8 mouse cellular contexts compared by ENCODE assay signal in the genomic region with DNA sequence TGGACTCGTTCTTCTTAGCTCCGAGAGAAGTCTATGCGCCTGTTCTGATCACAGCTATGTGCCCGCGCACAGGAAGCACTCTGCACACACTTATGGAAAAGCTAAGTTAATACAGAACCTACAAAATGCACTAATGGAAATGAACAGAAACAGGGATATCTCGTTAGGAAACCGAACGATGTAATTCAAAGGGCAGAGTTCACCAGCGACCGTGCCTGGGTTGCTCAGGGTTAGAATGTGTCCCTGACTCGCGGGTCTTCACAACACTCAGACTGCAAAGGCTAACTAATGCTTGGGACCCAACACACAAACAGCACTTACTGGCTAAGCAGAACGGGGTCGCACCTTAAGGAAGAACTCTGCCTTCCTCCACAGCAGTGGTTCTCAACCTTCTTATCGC. TPM values are rescaled to one million over a fixed set of nuclear protein-coding genes. Genes with fewer than 3 reads are reported as not detected.
A peak's percentile ranks its signal among the peaks of the same experiment; 100 is the strongest.
DNase-seq lines count a peak whose midpoint lies in the region; ATAC-seq and TF ChIP-seq lines count a peak whose summit lies in the region.

No protein-coding gene starts in this region.

- no peaks in the 10 kb centered on the region for H3K9me3 ChIP-seq in lung, embryonic 15.5 days
- H3K9me3 ChIP-seq in hindbrain, embryonic 12.5 days (replicated peaks): no peaks in the 10 kb centered on the region
- no peaks in the 10 kb centered on the region for H3K9me3 ChIP-seq in limb, embryonic 15.5 days
- H3K9me3 ChIP-seq in neural tube, embryonic 14.5 days (ENCODE audit: control insufficient read depth, low read length): no peaks in the 10 kb centered on the region

- peak overlapping the region; percentile 93 for H3K4me2 ChIP-seq in lung, embryonic 15.5 days
- H3K4me2 ChIP-seq in hindbrain, embryonic 12.5 days (replicated peaks): peak overlapping the region; percentile 95
- H3K4me2 ChIP-seq in limb, embryonic 15.5 days: peak overlapping the region; percentile 93
- H3K4me2 ChIP-seq in neural tube, embryonic 14.5 days (ENCODE audit: low read depth, low read length): peak overlapping the region; percentile 96

- 0 out of 2 replicates have a peak, but pooled peaks cover 5% of the 10 kb centered on the region for H3K27me3 ChIP-seq in lung, embryonic 15.5 days
- H3K27me3 ChIP-seq in hindbrain, embryonic 12.5 days: peaks cover 21% of the 10 kb centered on the region
- H3K27me3 ChIP-seq in limb, embryonic 15.5 days: peaks cover 17% of the 10 kb centered on the region
- H3K27me3 ChIP-seq in neural tube, embryonic 14.5 days (ENCODE audit: control insufficient read depth, insufficient read depth, low read length): peaks cover 8% of the 10 kb centered on the region; the same call in 1 of the 2 replicates

- no peak for TF ChIP-seq CTCF in cortical plate, adult 2 months (IDR thresholded peaks at IDR 0.05; ENCODE audit: extremely low read depth, insufficient read depth, low read length)

- 0 out of 2 replicates have a peak overlapping the region, but pooled peaks have one; percentile 48 for H3K9ac ChIP-seq in lung, embryonic 15.5 days
- no peak overlapping the region for H3K9ac ChIP-seq in hindbrain, embryonic 12.5 days
- H3K9ac ChIP-seq in limb, embryonic 15.5 days: no peak overlapping the region
- peak overlapping the region; percentile 64; the same call in 1 of the 2 replicates for H3K9ac ChIP-seq in neural tube, embryonic 14.5 days (replicated peaks; ENCODE audit: low read depth, low read length)

- H3K27ac ChIP-seq in lung, embryonic 15.5 days: no peak overlapping the region
- no peak overlapping the region for H3K27ac ChIP-seq in cortical plate, adult 2 months (ENCODE audit: insufficient read depth, low read length)
- no peak overlapping the region for H3K27ac ChIP-seq in hindbrain, embryonic 12.5 days
- H3K27ac ChIP-seq in limb, embryonic 15.5 days: no peak overlapping the region
- H3K27ac ChIP-seq in neural tube, embryonic 14.5 days (ENCODE audit: low read depth, low read length): no peak overlapping the region

- WGBS in lung, embryonic 15.5 days: 3% methylated on average over 15 of the region's 15 CpGs
- 12% methylated on average over 15 of the region's 15 CpGs for WGBS in hindbrain, embryonic 12.5 days
- WGBS in limb, embryonic 15.5 days: 5% methylated on average over 15 of the region's 15 CpGs
- 9% methylated on average over 15 of the region's 15 CpGs for WGBS in neural tube, embryonic 14.5 days

- H3K4me1 ChIP-seq in lung, embryonic 15.5 days: peaks cover 15% of the 10 kb centered on the region
- no peaks in the 10 kb centered on the region for H3K4me1 ChIP-seq in cortical plate, adult 2 months (ENCODE audit: control insufficient read depth, insufficient read depth, low read length)
- H3K4me1 ChIP-seq in hindbrain, embryonic 12.5 days: peaks cover 17% of the 10 kb centered on the region
- peaks cover 15% of the 10 kb centered on the region for H3K4me1 ChIP-seq in limb, embryonic 15.5 days
- H3K4me1 ChIP-seq in neural tube, embryonic 14.5 days (ENCODE audit: control insufficient read depth, insufficient read depth, low read length): no peaks in the 10 kb centered on the region

- H3K4me3 ChIP-seq in lung, embryonic 15.5 days: peak overlapping the region; percentile 76
- peak overlapping the region; percentile 52; the same call in 1 of the 2 replicates for H3K4me3 ChIP-seq in cortical plate, adult 2 months (ENCODE audit: insufficient read depth, low read length)
- peak overlapping the region; percentile 76 for H3K4me3 ChIP-seq in hindbrain, embryonic 12.5 days
- peak overlapping the region; percentile 88 for H3K4me3 ChIP-seq in limb, embryonic 15.5 days
- peak overlapping the region; percentile 58 for H3K4me3 ChIP-seq in neural tube, embryonic 14.5 days (ENCODE audit: low read depth, low read length)

- no peak for ATAC-seq in lung, embryonic 15.5 days (ENCODE audit: borderline replicate concordance, extremely low read depth, low FRiP score, low TSS enrichment)
- no peak for ATAC-seq in hindbrain, embryonic 12.5 days (ENCODE audit: low FRiP score)
- ATAC-seq in limb, embryonic 15.5 days (ENCODE audit: insufficient number of reproducible peaks, low FRiP score, low TSS enrichment, low read depth): no peak
- ATAC-seq in neural tube, embryonic 14.5 days (ENCODE audit: low read depth): no peak

- no peak for DNase-seq in lung, postnatal 14 days
- DNase-seq in right cerebral cortex, postnatal 4 days: no peak
- DNase-seq in frontal cortex, postnatal 14 days (ENCODE audit: low spot score in 2 of 2): no peak

- no peak for TF ChIP-seq POLR2A in cortical plate, adult 2 months (IDR thresholded peaks at IDR 0.05; ENCODE audit: extremely low read depth, insufficient read depth, low read length)

- H3K36me3 ChIP-seq in lung, embryonic 15.5 days: peaks cover 5% of the 10 kb centered on the region
- H3K36me3 ChIP-seq in hindbrain, embryonic 12.5 days: peaks cover 6% of the 10 kb centered on the region; the same call in 1 of the 2 replicates
- H3K36me3 ChIP-seq in limb, embryonic 15.5 days: peaks cover 11% of the 10 kb centered on the region
- H3K36me3 ChIP-seq in neural tube, embryonic 14.5 days (ENCODE audit: control insufficient read depth, insufficient read depth, low read length): no peaks in the 10 kb centered on the region

RNA-seq across cellular contexts. Expression of a gene that starts 0.8 kb away (rescaled TPM):
- 11.3 and 12.8 TPM in 2 replicates for polyA plus RNA-seq in lung, embryonic 15.5 days (2015; fragmentation: Nextera tagmentation; extraction: Ambion mirVana)
- 11.2 and 11.4 TPM in 2 replicates for polyA plus RNA-seq in cortical plate, adult 2 months (2012; rRNA removed)
- polyA plus RNA-seq in hindbrain, embryonic 12.5 days (2016; fragmentation: Nextera tagmentation; extraction: Ambion mirVana): 7.4 and 9.5 TPM in 2 replicates
- polyA plus RNA-seq in limb, embryonic 15.5 days (2015; fragmentation: Nextera tagmentation; extraction: Ambion mirVana): 5.2 and 6.4 TPM in 2 replicates
- polyA plus RNA-seq in neural tube, embryonic 14.5 days (2014; fragmentation: Nextera tagmentation; extraction: Ambion mirVana): 10.0 and 11.9 TPM in 2 replicates

RNA-seq across cellular contexts. Expression of a gene that starts 0.9 kb away (rescaled TPM):
- 35.2 and 36.0 TPM in 2 replicates for polyA plus RNA-seq in lung, embryonic 15.5 days (2015; fragmentation: Nextera tagmentation; extraction: Ambion mirVana)
- 1.6 TPM in 2 replicates for polyA plus RNA-seq in cortical plate, adult 2 months (2012; rRNA removed)
- 18.7 and 21.8 TPM in 2 replicates for polyA plus RNA-seq in hindbrain, embryonic 12.5 days (2016; fragmentation: Nextera tagmentation; extraction: Ambion mirVana)
- 20.5 and 21.7 TPM in 2 replicates for polyA plus RNA-seq in limb, embryonic 15.5 days (2015; fragmentation: Nextera tagmentation; extraction: Ambion mirVana)
- polyA plus RNA-seq in neural tube, embryonic 14.5 days (2014; fragmentation: Nextera tagmentation; extraction: Ambion mirVana): 5.9 and 8.2 TPM in 2 replicates

RNA-seq across cellular contexts. Expression of a gene that starts 15.4 kb away (rescaled TPM):
- polyA plus RNA-seq in lung, embryonic 15.5 days (2015; fragmentation: Nextera tagmentation; extraction: Ambion mirVana): 57.5 and 57.9 TPM in 2 replicates
- 45.6 and 47.0 TPM in 2 replicates for polyA plus RNA-seq in cortical plate, adult 2 months (2012; rRNA removed)
- polyA plus RNA-seq in hindbrain, embryonic 12.5 days (2016; fragmentation: Nextera tagmentation; extraction: Ambion mirVana): 77.5 and 81.0 TPM in 2 replicates
- polyA plus RNA-seq in limb, embryonic 15.5 days (2015; fragmentation: Nextera tagmentation; extraction: Ambion mirVana): 61.0 and 61.4 TPM in 2 replicates
- 111 and 113 TPM in 2 replicates for polyA plus RNA-seq in neural tube, embryonic 14.5 days (2014; fragmentation: Nextera tagmentation; extraction: Ambion mirVana)

RNA-seq across cellular contexts. Expression of a gene that starts 54.4 kb away (rescaled TPM):
- polyA plus RNA-seq in lung, embryonic 15.5 days (2015; fragmentation: Nextera tagmentation; extraction: Ambion mirVana): 26.6 and 29.2 TPM in 2 replicates
- 16.8 and 17.5 TPM in 2 replicates for polyA plus RNA-seq in cortical plate, adult 2 months (2012; rRNA removed)
- polyA plus RNA-seq in hindbrain, embryonic 12.5 days (2016; fragmentation: Nextera tagmentation; extraction: Ambion mirVana): 36.7 and 38.6 TPM in 2 replicates
- 23.2 and 29.7 TPM in 2 replicates for polyA plus RNA-seq in limb, embryonic 15.5 days (2015; fragmentation: Nextera tagmentation; extraction: Ambion mirVana)
- 30.4 and 33.8 TPM in 2 replicates for polyA plus RNA-seq in neural tube, embryonic 14.5 days (2014; fragmentation: Nextera tagmentation; extraction: Ambion mirVana)

RNA-seq across cellular contexts. Expression of a gene that starts 57.9 kb away (rescaled TPM):
- 13.9 and 15.1 TPM in 2 replicates for polyA plus RNA-seq in lung, embryonic 15.5 days (2015; fragmentation: Nextera tagmentation; extraction: Ambion mirVana)
- 0.21 TPM in 2 replicates for polyA plus RNA-seq in cortical plate, adult 2 months (2012; rRNA removed)
- polyA plus RNA-seq in hindbrain, embryonic 12.5 days (2016; fragmentation: Nextera tagmentation; extraction: Ambion mirVana): 2.1 and 3.2 TPM in 2 replicates
- 1.2 and 1.4 TPM in 2 replicates for polyA plus RNA-seq in limb, embryonic 15.5 days (2015; fragmentation: Nextera tagmentation; extraction: Ambion mirVana)
- 9.0 and 10.0 TPM in 2 replicates for polyA plus RNA-seq in neural tube, embryonic 14.5 days (2014; fragmentation: Nextera tagmentation; extraction: Ambion mirVana)

Comparison
In these comparisons a context has a peak if more than half of its experiments do, and no peak if none do; other contexts are left out.
1. H3K9ac ChIP-seq: peak in lung, embryonic 15.5 days (single experiment) and neural tube, embryonic 14.5 days (single experiment); none in hindbrain, embryonic 12.5 days (single experiment) and limb, embryonic 15.5 days (single experiment).
2. Peak in every context shown above with its lines, with median percentiles within 50 percentile points of each other: H3K4me2 ChIP-seq and H3K4me3 ChIP-seq.